In genomic region chr4:138597904-138598347, GRCm38 (mm10) we compare ENCODE assay signal across 8 mouse cellular contexts. TPM values are rescaled to one million over a fixed set of nuclear protein-coding genes. Genes with fewer than 3 reads are reported as not detected.
DNase-seq lines count a peak whose midpoint lies in the region; ATAC-seq lines count a peak whose summit lies in the region.

No protein-coding gene starts in this region.

- H3K27ac ChIP-seq in limb, embryonic 11.5 days (replicated peaks; ENCODE audit: low read depth, low read length): no peak overlapping the region
- peak overlapping the region; percentile 57 for H3K27ac ChIP-seq in neural tube, embryonic 14.5 days (ENCODE audit: low read depth, low read length)

- no peak overlapping the region for H3K4me2 ChIP-seq in limb, embryonic 11.5 days (ENCODE audit: low read depth, severe bottlenecking)
- 0 out of 2 replicates have a peak overlapping the region, but pooled peaks have one; percentile 14 for H3K4me2 ChIP-seq in neural tube, embryonic 14.5 days (ENCODE audit: low read depth, low read length)

- DNase-seq in layer of hippocampus, adult 9-11 months: peak; percentile 28
- DNase-seq in layer of hippocampus, adult 11-12 months (ENCODE audit: low spot score): no peak
- DNase-seq in adrenal gland, postnatal 36 days: peak; percentile 61 to 68
- peak; percentile 68 for DNase-seq in forelimb bud, embryonic 11.5 days (ENCODE audit: low read depth, low spot score)
- DNase-seq in limb, embryonic 11.5 days (ENCODE audit: low spot score): peak; percentile 86
- DNase-seq in gastrocnemius, adult 8-10 months (ENCODE audit: low spot score in 2 of 2): no peak

- ATAC-seq in limb, embryonic 11.5 days (ENCODE audit: insufficient number of reproducible peaks, low FRiP score, low TSS enrichment, low read depth): no peak
- ATAC-seq in neural tube, embryonic 14.5 days (ENCODE audit: low read depth): peak; percentile 83
- no peak for ATAC-seq in granulocyte monocyte progenitor cell, adult 5-6 weeks (replicated peaks; ENCODE audit: poor library complexity, severe bottlenecking)

- H3K9me3 ChIP-seq in limb, embryonic 11.5 days (ENCODE audit: control insufficient read depth, low read length): no peaks in the 10 kb centered on the region
- no peaks in the 10 kb centered on the region for H3K9me3 ChIP-seq in neural tube, embryonic 14.5 days (ENCODE audit: control insufficient read depth, low read length)

- H3K27me3 ChIP-seq in limb, embryonic 11.5 days (ENCODE audit: control insufficient read depth, insufficient read depth, low read length): no peaks in the 10 kb centered on the region
- no peaks in the 10 kb centered on the region for H3K27me3 ChIP-seq in neural tube, embryonic 14.5 days (ENCODE audit: control insufficient read depth, insufficient read depth, low read length)

- no peaks in the 10 kb centered on the region for H3K4me1 ChIP-seq in limb, embryonic 11.5 days (ENCODE audit: control insufficient read depth, insufficient read depth, low read length)
- H3K4me1 ChIP-seq in neural tube, embryonic 14.5 days (ENCODE audit: control insufficient read depth, insufficient read depth, low read length): peaks cover 16% of the 10 kb centered on the region

- 11% methylated on average over 7 of the region's 7 CpGs for WGBS in limb, embryonic 11.5 days
- WGBS in neural tube, embryonic 14.5 days: 7% methylated on average over 7 of the region's 7 CpGs

- no peaks in the 10 kb centered on the region for H3K36me3 ChIP-seq in limb, embryonic 11.5 days (ENCODE audit: control insufficient read depth, insufficient read depth, low read length)
- no peaks in the 10 kb centered on the region for H3K36me3 ChIP-seq in neural tube, embryonic 14.5 days (ENCODE audit: control insufficient read depth, insufficient read depth, low read length)

- no peak overlapping the region for H3K9ac ChIP-seq in limb, embryonic 11.5 days (ENCODE audit: low read length)
- no peak overlapping the region for H3K9ac ChIP-seq in neural tube, embryonic 14.5 days (replicated peaks; ENCODE audit: low read depth, low read length)

- no peak overlapping the region for H3K4me3 ChIP-seq in limb, embryonic 11.5 days (ENCODE audit: low read depth, low read length)
- no peak overlapping the region for H3K4me3 ChIP-seq in neural tube, embryonic 14.5 days (ENCODE audit: low read depth, low read length)

RNA-seq across cellular contexts. Expression of gene Vwa5b1, which starts 37.8 kb away (rescaled TPM):
- not detected for total RNA-seq in adrenal gland, postnatal 36 days (2021)
- 0.11 TPM in 1 of 2 replicates, not detected in the other for polyA plus RNA-seq in limb, embryonic 11.5 days (2014; fragmentation: Nextera tagmentation; extraction: Ambion mirVana)
- polyA plus RNA-seq in neural tube, embryonic 14.5 days (2014; fragmentation: Nextera tagmentation; extraction: Ambion mirVana): 0.59 and 0.80 TPM in 2 replicates
- not detected in 2 replicates for total RNA-seq in granulocyte monocyte progenitor cell, adult 5-6 weeks (2014; fragmentation: Nextera tagmentation)
- total RNA-seq in granulocyte monocyte progenitor cell, adult 5-6 weeks (2017): not detected in 2 replicates
- not detected for total RNA-seq in gastrocnemius, adult 8-10 months (2022)

Comparison
In these comparisons a context has a peak if more than half of its experiments do, and no peak if none do; other contexts are left out.
1. DNase-seq: peak in layer of hippocampus, adult 9-11 months (single experiment), adrenal gland, postnatal 36 days (2 of 2), forelimb bud, embryonic 11.5 days (single experiment) and limb, embryonic 11.5 days (single experiment); none in layer of hippocampus, adult 11-12 months (single experiment) and gastrocnemius, adult 8-10 months (0 of 2).